Mouse (Mus musculus) ES-E14 (cell line): Measurements from ENCODE around the gene Grin2d. TPM values are rescaled to one million over a fixed set of nuclear protein-coding genes. Genes with fewer than 3 reads are reported as not detected.

Source experiments
- DNase-seq: peaks from one replicate; pipeline ENCODE4 v3.0.0-alpha.2; 2013; ENCODE audit warnings: low read depth, low spot score
- H3K27ac ChIP-seq: 2 replicates; pipeline ENCODE4 v1.5.1; 2012; ENCODE audit warnings: low read depth, mild to moderate bottlenecking, low read length, moderate library complexity, mixed read lengths; ENCODE audit not compliant: poor library complexity, insufficient read depth, severe bottlenecking
- H3K36me3 ChIP-seq: 2 replicates; pipeline ENCODE4 v1.6.1; 2012; ENCODE audit warnings: mild to moderate bottlenecking, low read length, moderate library complexity, mixed read lengths; ENCODE audit not compliant: control insufficient read depth, poor library complexity, insufficient read depth, severe bottlenecking
- H3K4me1 ChIP-seq, 2 experiments: fragments of 150-350 bp in 1 of 2; sonication (generic) in 1 of 2; 2 replicates each; pipeline ENCODE4 v1.6.1; 2012; ENCODE audit warnings: low read length in 2 of 2, mild to moderate bottlenecking in 1 of 2, mixed read lengths in 1 of 2; ENCODE audit not compliant: control insufficient read depth in 2 of 2, insufficient read depth in 2 of 2, poor library complexity in 1 of 2
- H3K4me3 ChIP-seq, 2 experiments: fragments of 150-350 bp in 1 of 2; sonication (generic) in 1 of 2; 2 replicates each; pipeline ENCODE4 v1.5.1; 2012; ENCODE audit warnings: low read length in 2 of 2, low read depth in 1 of 2, mild to moderate bottlenecking in 1 of 2, mixed read lengths in 1 of 2; ENCODE audit not compliant: insufficient read depth in 1 of 2, poor library complexity in 1 of 2, severe bottlenecking in 1 of 2
- H3K9ac ChIP-seq: 2 replicates; pipeline ENCODE4 v1.6.1; 2012; ENCODE audit warnings: low read depth, mild to moderate bottlenecking, low read length, mixed read lengths; ENCODE audit not compliant: poor library complexity, insufficient read depth, severe bottlenecking
- H3K9me3 ChIP-seq: fragments of 150-350 bp; sonication (generic); 2 replicates; pipeline ENCODE4 v1.6.1; 2012; ENCODE audit warnings: low read depth, mild to moderate bottlenecking, low read length; ENCODE audit not compliant: control insufficient read depth, insufficient read depth
- CHD2 ChIP-seq: IDR thresholded peaks from 2 replicates; pipeline ENCODE4 v1.6.1; 2014; ENCODE audit warnings: mild to moderate bottlenecking, low read depth, low read length, inconsistent platforms
- HCFC1 ChIP-seq: IDR thresholded peaks from 2 replicates; pipeline ENCODE4 v1.6.1; 2012; ENCODE audit warnings: low read length, inconsistent platforms, borderline replicate concordance; ENCODE audit not compliant: insufficient read depth
- MAFK ChIP-seq: IDR thresholded peaks from 2 replicates; pipeline ENCODE4 v1.6.1; 2014; ENCODE audit warnings: mild to moderate bottlenecking, low read depth, low read length, inconsistent platforms; ENCODE audit not compliant: insufficient read depth
- ZC3H11A ChIP-seq: IDR thresholded peaks from 2 replicates; pipeline ENCODE4 v1.6.1; 2012; ENCODE audit warnings: low read depth, mild to moderate bottlenecking, inconsistent platforms, low read length, borderline replicate concordance
- ZNF384 ChIP-seq: IDR thresholded peaks from 2 replicates; pipeline ENCODE4 v1.6.1; 2012; ENCODE audit warnings: low read depth, low read length, inconsistent platforms
- in situ Hi-C, 2 experiments: fragments of 600-800 bp; cut with MboI; formaldehyde crosslinking; loops; one replicate each; pipeline ENCODE4 v1.15.1; 2025; ENCODE audit warnings: low sequenced_read_pairs in 2 of 2, inconsistent platforms in 1 of 2; ENCODE audit not compliant: unreplicated experiment in 2 of 2
- total RNA-seq: library from RNA; depleted of rRNA; stranded (reverse); fragments of 300-350 nt; gene quantifications from 2 replicates; pipeline ENCODE4 v1.2.3, GENCODE M21; 2012

Grin2d gene
- total RNA-seq, 1 experiment = 0.67 TPM

- in situ Hi-C loops = no loop called here
- H3K27ac ChIP-seq = no peak overlapping the region
These were observed 41.0 kb upstream of the Grin2d start for GRCm38 (mm10) chr7:45919083-45919671.

GRCm38 (mm10) chr7:45917926-45918325, 39.7 kb upstream of the Grin2d start:
- Histone ChIP-seq H3K9me3 (no peaks in the 10 kb centered on the region), H3K9ac (peak overlapping the region; percentile 34; the same call in 1 of the 2 replicates), H3K36me3 (no peaks in the 10 kb centered on the region), H3K27ac (no peak overlapping the region), H3K4me1 (peaks cover 8 to 36% of the 10 kb centered on the region in 2 experiments; a peak in 3 of 4 replicates), H3K4me3 (no peak overlapping the region)
- TF ChIP-seq ZNF384 = no peak
- no peak for TF ChIP-seq CHD2
- TF ChIP-seq MAFK = no peak
- no peak for TF ChIP-seq ZC3H11A
- no peak for TF ChIP-seq HCFC1
- DNase-seq = no peak
- in situ Hi-C loops = no loop called here

More at GRCm38 (mm10) chr7:45919083-45919671, 41.0 kb upstream of the Grin2d start:
- Histone ChIP-seq H3K4me3 (peak overlapping the region; percentile 49 to 55), H3K9ac (peak overlapping the region; percentile 53; the same call in 1 of the 2 replicates), H3K36me3 (no peaks in the 10 kb centered on the region), H3K9me3 (no peaks in the 10 kb centered on the region), H3K4me1 (peaks cover 8 to 36% of the 10 kb centered on the region in 2 experiments; a peak in 3 of 4 replicates)
- no peak for DNase-seq
- TF ChIP-seq ZNF384 (no peak), MAFK (no peak), CHD2 (no peak), ZC3H11A (no peak), HCFC1 (no peak)

GRCm38 (mm10) chr7:45917004-45917704, 39.0 kb upstream of the Grin2d start:
- Histone ChIP-seq H3K27ac (0 out of 2 replicates have a peak overlapping the region, but pooled peaks have one; percentile 22), H3K9ac (peak overlapping the region; percentile 8; the same call in 1 of the 2 replicates), H3K4me3 (peak overlapping the region in 1 of 2 experiments; percentile 10; a peak in 1 of 4 replicates), H3K4me1 (peaks cover 8 to 32% of the 10 kb centered on the region in 2 experiments; a peak in 3 of 4 replicates), H3K36me3 (no peaks in the 10 kb centered on the region), H3K9me3 (no peaks in the 10 kb centered on the region)
- DNase-seq = no peak
- in situ Hi-C loops = no loop called here
- TF ChIP-seq HCFC1 (no peak), CHD2 (0 out of 2 replicates have a peak, but pooled peaks have one; percentile 1)

DNA sequence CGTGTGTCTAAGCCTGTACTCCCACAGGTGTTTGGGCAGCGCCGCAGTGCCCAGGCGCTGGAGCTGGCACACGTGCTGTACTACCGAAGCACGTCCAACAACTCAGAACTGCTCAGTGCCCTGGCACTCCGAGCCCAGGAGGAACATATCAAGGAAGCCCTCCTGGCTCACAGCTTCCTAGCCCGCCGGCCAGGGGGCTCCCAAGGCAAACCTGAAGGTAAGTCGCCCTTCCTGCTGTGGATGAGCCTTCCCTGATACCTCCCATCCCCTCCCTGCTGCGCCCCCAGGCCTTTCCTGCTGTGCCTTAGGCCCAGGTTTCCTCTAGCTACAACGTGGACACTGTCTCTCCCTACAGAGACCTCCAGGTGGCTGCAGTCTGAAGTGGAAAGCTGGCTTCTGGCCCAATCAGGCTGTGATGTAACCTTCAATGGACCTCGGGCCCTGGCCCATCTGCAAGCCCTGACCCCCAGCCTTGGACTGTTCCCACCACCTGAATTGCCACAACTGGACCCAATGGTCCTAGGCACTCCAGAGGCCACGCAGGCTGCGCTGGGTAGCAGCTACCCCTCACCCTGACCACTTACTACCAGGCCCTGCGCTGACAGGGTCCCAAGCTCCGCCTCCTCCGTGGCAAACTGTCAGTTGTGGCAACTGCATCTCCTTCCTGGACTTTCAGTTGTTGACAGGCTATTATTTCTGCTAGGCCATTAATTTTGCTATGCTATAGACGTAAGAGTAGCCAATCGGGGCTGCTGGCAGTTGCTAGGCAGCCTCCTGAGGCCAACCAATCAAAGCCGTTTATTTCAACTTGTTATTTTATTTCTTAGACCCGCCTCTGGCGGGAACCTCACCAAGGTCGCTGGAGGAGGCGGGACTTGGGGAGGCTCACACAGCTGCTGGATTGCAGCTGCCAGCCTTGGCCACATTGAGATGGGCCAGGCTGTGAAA, 38.2 kb upstream of the Grin2d start:
- no peak overlapping the region for H3K27ac ChIP-seq
- no peak for DNase-seq
- in situ Hi-C loops = no loop called here
- no peak for TF ChIP-seq ZNF384
- 0 out of 2 replicates have a peak, but pooled peaks have one; percentile 9 for TF ChIP-seq CHD2
- H3K9me3 ChIP-seq = no peaks in the 10 kb centered on the region
- H3K4me3 ChIP-seq = peak overlapping the region in 1 of 2 experiments; percentile 27; a peak in 2 of 4 replicates
- H3K36me3 ChIP-seq = no peaks in the 10 kb centered on the region
- 0 out of 2 replicates have a peak overlapping the region, but pooled peaks have one; percentile 24 for H3K9ac ChIP-seq
- H3K4me1 ChIP-seq = peaks cover 6 to 31% of the 10 kb centered on the region in 2 experiments; a peak in 3 of 4 replicates
